Mouse (Mus musculus) urinary bladder, adult 2 months (tissue): ENCODE results near the gene Zdhhc8. TPM values are rescaled to one million over a fixed set of nuclear protein-coding genes. Genes with fewer than 3 reads are reported as not detected.

Experiments used
- DNase-seq: peaks from one replicate; pipeline ENCODE4 v3.0.0; 2022; ENCODE audit warnings: low spot score
- polyA plus RNA-seq: library from polyadenylated mRNA; depleted of rRNA; stranded (reverse); fragments of >200 nt; gene quantifications from 2 replicates; pipeline ENCODE4 v1.2.3, GENCODE M21; 2012

Gene Zdhhc8
- polyA plus RNA-seq, 1 experiment: 27.3 TPM

- no peak for DNase-seq
Measured at GRCm38 (mm10) chr16:18231047-18231446, 3.9 kb downstream of the Zdhhc8 start.

GRCm38 (mm10) chr16:18230617-18231016 lies 4.3 kb downstream of the Zdhhc8 start:
- DNase-seq: no peak

- DNase-seq: no peak
Measured at GRCm38 (mm10) chr16:18229622-18230021, 5.3 kb downstream of the Zdhhc8 start.

DNA sequence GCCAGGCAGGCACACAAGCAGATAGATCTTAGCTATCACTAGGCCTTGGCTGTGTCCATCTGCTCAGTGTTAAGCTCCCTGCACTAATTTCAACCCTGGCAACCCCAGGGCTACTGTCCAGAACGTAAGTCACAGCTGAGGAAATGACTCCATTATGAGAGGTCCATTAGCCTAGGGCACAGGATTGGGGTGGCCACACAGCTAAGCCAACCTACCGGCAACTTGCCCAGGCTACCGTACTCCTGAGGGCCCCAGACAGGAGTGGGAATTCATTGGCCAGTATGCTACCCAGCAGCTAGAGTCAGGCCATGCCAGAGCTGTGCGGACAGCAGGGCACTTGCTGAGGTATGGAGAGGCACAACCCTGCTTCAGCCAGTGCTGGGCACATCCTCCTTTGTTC lies 6.1 kb downstream of the Zdhhc8 start:
- no peak for DNase-seq

- DNase-seq: no peak
Measured at GRCm38 (mm10) chr16:18227897-18228422, 7.0 kb downstream of the Zdhhc8 start.

DNA sequence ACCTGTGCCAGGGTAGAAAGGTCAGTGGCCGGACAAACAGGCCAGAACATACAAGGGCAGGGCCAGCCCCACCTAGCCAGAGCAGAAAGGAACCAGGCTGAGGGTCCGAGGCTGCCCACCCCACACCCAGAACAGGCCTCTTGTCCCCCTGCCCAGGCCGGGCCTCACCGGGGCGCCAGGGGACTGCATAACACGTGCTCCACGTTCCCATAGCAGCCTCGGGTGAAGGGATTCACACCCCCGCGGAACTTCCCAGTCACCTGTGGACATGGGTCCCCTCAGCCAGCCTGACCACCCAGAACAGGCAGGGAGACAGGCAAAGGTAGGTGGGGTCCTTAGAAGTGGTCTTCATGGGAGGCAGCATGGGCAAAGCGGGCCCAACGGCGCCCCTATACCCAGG lies 7.7 kb downstream of the Zdhhc8 start:
- no peak for DNase-seq

DNA sequence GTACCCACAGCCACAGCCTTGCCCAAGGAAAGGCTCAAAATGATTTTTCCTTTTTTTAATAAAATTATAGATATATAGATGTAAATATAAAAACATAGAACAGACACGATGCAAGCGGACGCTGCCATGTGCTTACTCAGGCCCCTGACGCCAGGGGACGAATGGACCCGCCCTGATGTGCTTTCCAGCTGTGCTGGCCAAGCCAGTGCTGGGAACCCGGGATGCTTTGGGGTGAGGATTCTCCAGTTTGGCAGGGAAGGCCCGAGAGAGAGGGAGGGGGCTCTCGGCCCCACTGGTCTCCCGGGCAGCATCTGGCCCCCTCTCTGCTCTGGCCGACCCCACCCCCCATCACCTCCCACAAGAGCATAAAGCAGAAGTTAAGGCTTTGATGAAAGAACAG lies 12.7 kb downstream of the Zdhhc8 start:
- DNase-seq: no peak

GRCm38 (mm10) chr16:18221543-18221898 lies 13.4 kb downstream of the Zdhhc8 start:
- no peak for DNase-seq

- DNase-seq: no peak
Measured at GRCm38 (mm10) chr16:18220856-18221542, 13.9 kb downstream of the Zdhhc8 start.

DNA sequence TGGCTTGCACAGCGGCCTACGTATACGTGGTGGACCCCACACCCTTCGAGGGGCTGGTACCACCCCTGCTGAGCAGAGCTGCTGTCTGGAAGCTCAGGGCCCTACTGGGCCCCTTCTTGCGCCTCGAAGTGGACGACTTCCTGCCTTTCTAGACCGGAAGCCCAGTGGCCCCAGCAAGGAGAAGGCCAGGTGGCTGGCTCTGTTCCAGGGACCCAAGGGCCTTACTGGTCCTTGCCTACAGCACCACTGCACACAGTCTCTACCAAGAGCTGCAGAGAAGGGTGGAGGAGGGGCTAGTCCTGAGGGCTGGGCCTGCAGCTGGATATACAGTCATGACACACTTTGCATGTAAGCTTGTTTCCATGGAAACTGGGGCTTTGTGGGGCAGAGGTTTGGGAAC lies 14.9 kb downstream of the Zdhhc8 start:
- DNase-seq: no peak

DNA sequence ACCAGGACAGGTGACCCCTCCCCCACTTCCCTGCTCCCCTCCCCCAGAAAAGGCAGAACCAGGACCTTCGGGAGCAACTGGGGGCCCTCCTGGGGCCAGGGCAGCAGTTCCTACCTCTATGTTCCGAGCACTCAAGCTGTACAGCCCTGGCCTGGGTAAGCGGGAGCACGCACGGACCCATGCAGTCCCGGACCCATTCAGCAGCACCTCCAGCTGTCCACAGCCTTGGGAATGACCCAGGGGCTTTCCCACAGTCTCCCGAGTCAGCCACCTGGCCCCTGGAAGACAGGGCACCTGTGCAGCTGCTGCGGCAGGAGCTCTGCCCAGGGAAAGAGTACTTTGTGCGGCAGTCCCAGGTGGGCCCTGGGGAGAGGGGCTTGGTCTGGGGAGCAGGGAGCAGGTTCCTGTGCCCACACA lies 16.3 kb downstream of the Zdhhc8 start:
- DNase-seq: no peak

- DNase-seq: no peak
Measured at GRCm38 (mm10) chr16:18217579-18217978, 17.4 kb downstream of the Zdhhc8 start, which contains the start of gene Ccdc188. Ccdc188 (plus strand) TSS chr16:18217879.

- DNase-seq: no peak
Measured at GRCm38 (mm10) chr16:18214858-18215257, 20.1 kb downstream of the Zdhhc8 start.

- DNase-seq: no peak
Measured at GRCm38 (mm10) chr16:18213689-18214088, 21.2 kb downstream of the Zdhhc8 start.

DNA sequence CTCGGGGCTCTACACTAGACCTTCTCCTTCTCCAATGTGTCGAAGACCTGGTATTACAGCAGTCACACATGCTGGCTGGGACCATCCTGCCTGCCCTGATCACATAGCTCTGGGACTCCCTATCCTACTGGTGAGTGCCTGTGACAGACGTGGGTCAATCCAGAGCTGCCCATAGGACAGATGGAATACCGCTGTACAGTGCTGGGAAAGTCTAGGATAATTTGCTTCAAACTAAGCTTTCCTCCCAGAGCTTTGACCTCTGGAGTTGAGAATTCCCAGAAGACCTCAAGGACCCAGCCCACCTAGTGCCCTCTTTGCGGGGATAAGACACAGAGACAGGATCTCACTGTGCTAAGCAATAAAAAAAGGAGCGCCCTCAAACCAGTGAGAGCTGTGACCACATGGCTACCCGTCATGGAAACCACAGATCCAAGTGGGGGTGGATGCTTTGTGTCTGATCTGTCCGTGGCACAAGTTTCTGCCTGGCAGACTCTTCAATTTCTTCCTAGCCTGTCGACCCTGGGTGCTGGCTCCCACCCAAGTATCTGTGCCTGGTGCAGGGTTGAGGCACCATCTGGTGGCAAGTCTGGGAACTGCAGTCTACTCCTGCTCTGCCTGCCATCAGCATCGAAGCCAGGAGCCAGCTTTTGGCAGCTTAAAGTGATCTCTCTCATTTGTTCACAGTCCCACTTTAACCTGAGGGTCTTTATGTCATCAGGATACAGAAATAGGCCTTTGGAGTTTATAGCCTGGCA lies 23.3 kb downstream of the Zdhhc8 start:
- DNase-seq: peak; percentile 72

GRCm38 (mm10) chr16:18210701-18211416 lies 24.1 kb downstream of the Zdhhc8 start:
- DNase-seq: no peak

- no peak for DNase-seq
Measured at GRCm38 (mm10) chr16:18203430-18204091, 31.4 kb downstream of the Zdhhc8 start.

DNA sequence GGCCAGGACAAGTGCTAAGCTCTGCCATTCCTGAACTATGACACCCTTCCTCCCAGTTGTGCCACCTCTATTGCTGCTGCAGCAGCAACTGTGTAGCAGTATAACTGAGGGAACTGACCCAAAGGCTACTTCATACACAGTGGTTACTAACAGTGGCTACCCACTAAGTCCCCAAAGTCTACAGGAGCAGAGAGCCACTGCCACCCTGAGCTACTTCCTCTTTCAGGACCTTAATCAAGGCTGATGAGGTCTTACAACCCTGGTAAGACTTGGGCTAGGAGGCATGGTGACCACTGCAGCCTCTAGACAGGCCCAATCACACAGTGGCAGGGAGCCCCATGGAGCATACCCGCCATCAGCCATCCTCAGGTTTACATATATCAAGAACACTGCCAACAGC lies 32.9 kb downstream of the Zdhhc8 start:
- DNase-seq: no peak

- no peak for DNase-seq
Measured at GRCm38 (mm10) chr16:18201620-18202019, 33.3 kb downstream of the Zdhhc8 start.

- no peak for DNase-seq
Measured at GRCm38 (mm10) chr16:18200062-18200461, 34.9 kb downstream of the Zdhhc8 start.

GRCm38 (mm10) chr16:18198365-18199098 lies 36.4 kb downstream of the Zdhhc8 start:
- no peak for DNase-seq
